Mouse (Mus musculus) megakaryocyte progenitor cell, adult 5-6 weeks (primary cell): ENCODE data around the gene Gata2. TPM values are rescaled to one million over a fixed set of nuclear protein-coding genes. Genes with fewer than 3 reads are reported as not detected.
"Not testable (repeated sequence)": the region's sequence is repeated elsewhere in the genome, so short reads cannot be mapped to it uniquely, and the experiment has no call there.

Source experiments
- ATAC-seq: replicated peaks from 2 replicates; pipeline ENCODE4 v1.8.0; 2016; ENCODE audit warnings: mild to moderate bottlenecking, moderate TSS enrichment, inconsistent platforms; ENCODE audit not compliant: poor library complexity
- total RNA-seq, 2 experiments: library from RNA; stranded (forward) in 1 of 2; stranded (reverse) in 1 of 2; fragments of 157-497, 149-512 nt in 1 of 2; fragments of 200-1000 nt in 1 of 2; gene quantifications; 2 replicates each; pipeline versions ENCODE4 v1.2.3 to v1.2.4; 2015 to 2017

Gene Gata2
- 11.2 and 19.8 TPM in 2 replicates for total RNA-seq (2015)
- 6.0 and 10.1 TPM in 2 replicates for total RNA-seq (2017)

- ATAC-seq, result no peak
These were observed at the start of gene Gata2 for GRCm38 (mm10) chr6:88193433-88194052. Gene Gata2 (plus strand): TSS chr6:88193891.

- ATAC-seq, result no peak
These were observed 47.9 kb upstream of the Gata2 start for GRCm38 (mm10) chr6:88145793-88146192.

- ATAC-seq, result no peak
These were observed 47.1 kb upstream of the Gata2 start for GRCm38 (mm10) chr6:88146576-88146975.

- ATAC-seq, result peak; percentile 42
These were observed 46.2 kb upstream of the Gata2 start for GRCm38 (mm10) chr6:88147411-88148003.

- 0 out of 2 replicates have a peak, but pooled peaks have one; percentile 44 for ATAC-seq
These were observed 42.4 kb upstream of the Gata2 start for GRCm38 (mm10) chr6:88151335-88151734.

GRCm38 (mm10) chr6:88152127-88152705, 41.5 kb upstream of the Gata2 start:
- no peak for ATAC-seq

- ATAC-seq, result no peak
These were observed 40.7 kb upstream of the Gata2 start for GRCm38 (mm10) chr6:88152979-88153378.

GRCm38 (mm10) chr6:88155614-88156013, 38.1 kb upstream of the Gata2 start:
- ATAC-seq, result not testable (repeated sequence)

- no peak for ATAC-seq
These were observed 34.9 kb upstream of the Gata2 start for GRCm38 (mm10) chr6:88158790-88159189.

GRCm38 (mm10) chr6:88166054-88166453, 27.6 kb upstream of the Gata2 start:
- peak; percentile 96 for ATAC-seq

GRCm38 (mm10) chr6:88174191-88174590, 19.5 kb upstream of the Gata2 start:
- peak; percentile 37; the same call in 1 of the 2 replicates for ATAC-seq

GRCm38 (mm10) chr6:88174676-88175075, 19.0 kb upstream of the Gata2 start:
- no peak for ATAC-seq

- ATAC-seq, result peak; percentile 25; the same call in 1 of the 2 replicates
These were observed 9.0 kb upstream of the Gata2 start for GRCm38 (mm10) chr6:88184671-88185070.

GRCm38 (mm10) chr6:88188148-88188547, 5.5 kb upstream of the Gata2 start:
- no peak for ATAC-seq

GRCm38 (mm10) chr6:88189312-88190042, 4.2 kb upstream of the Gata2 start:
- peak; percentile 70 for ATAC-seq

GRCm38 (mm10) chr6:88190043-88190309, 3.7 kb upstream of the Gata2 start:
- no peak for ATAC-seq

GRCm38 (mm10) chr6:88190310-88191023, 3.2 kb upstream of the Gata2 start:
- ATAC-seq, result 0 out of 2 replicates have a peak, but pooled peaks have one; percentile 2

- no peak for ATAC-seq
These were observed 2.7 kb upstream of the Gata2 start for GRCm38 (mm10) chr6:88191024-88191365.

- ATAC-seq, result no peak
These were observed 2.1 kb upstream of the Gata2 start for GRCm38 (mm10) chr6:88191411-88192070.

GRCm38 (mm10) chr6:88192756-88193155, 935 bp upstream of the Gata2 start:
- ATAC-seq, result no peak
